ENCODE assay signal across 9 mouse cellular contexts in genomic region chr10:81299585-81300351, GRCm38 (mm10). TPM values are rescaled to one million over a fixed set of nuclear protein-coding genes. Genes with fewer than 3 reads are reported as not detected.
A peak's percentile ranks its signal among the peaks of the same experiment; 100 is the strongest.
DNase-seq lines count a peak whose midpoint lies in the region; ATAC-seq and TF ChIP-seq lines count a peak whose summit lies in the region.
"Had no signal": no experiment of that assay in that cellular context is flagged by ENCODE, and none has a peak within 500 bp of the region (broad histone marks: within the 10 kb centered on the region; RNA-seq: fewer than 3 reads in every experiment).

No protein-coding gene starts in this region.

- in situ Hi-C loops in CH12.LX (cut with MboI; ENCODE audit: low pct_ligation_motif_present, low pct_unique_long_range_greater_than_20kb, low sequenced_read_pairs) = no loop called here

- no peak for TF ChIP-seq EP300 in CH12.LX (IDR thresholded peaks at IDR 0.05; ENCODE audit: low read length)

- H3K79me2 ChIP-seq in CH12.LX (replicated peaks; ENCODE audit: control insufficient read depth, extremely low read depth, insufficient read depth, poor library complexity, severe bottlenecking) = peaks cover 65% of the 10 kb centered on the region

- no peak for ATAC-seq in heart, embryonic 12.5 days (ENCODE audit: insufficient number of reproducible peaks, low FRiP score)
- no peak for ATAC-seq in embryonic facial prominence, embryonic 14.5 days (ENCODE audit: low read depth)
- no peak for ATAC-seq in forebrain, embryonic 11.5 days (replicated peaks; ENCODE audit: low FRiP score)

- no peak for TF ChIP-seq RAD21 in CH12.LX (IDR thresholded peaks at IDR 0.05; ENCODE audit: low read depth, low read length)

- intact Hi-C loops in heart, postnatal 36 days (cut with DNase I) = no loop called here
- intact Hi-C loops in gastrocnemius, postnatal 14 days (cut with DNase I; ENCODE audit: low total_unique reads) = no loop called here

- no peaks in the 10 kb centered on the region for H3K9me3 ChIP-seq in heart, embryonic 12.5 days (replicated peaks)
- H3K9me3 ChIP-seq in CH12.LX (replicated peaks; ENCODE audit: low read length) = no peaks in the 10 kb centered on the region
- H3K9me3 ChIP-seq in embryonic facial prominence, embryonic 14.5 days (ENCODE audit: control insufficient read depth, low read length) = no peaks in the 10 kb centered on the region
- H3K9me3 ChIP-seq in forebrain, embryonic 11.5 days (ENCODE audit: control insufficient read depth, low read length) = no peaks in the 10 kb centered on the region

- no peak for TF ChIP-seq POLR2A in CH12.LX (IDR thresholded peaks at IDR 0.05; ENCODE audit: low read depth, low read length)

- H3K27me3 ChIP-seq in heart, embryonic 12.5 days (replicated peaks) = no peaks in the 10 kb centered on the region
- H3K27me3 ChIP-seq in CH12.LX (replicated peaks) = no peaks in the 10 kb centered on the region
- H3K27me3 ChIP-seq in embryonic facial prominence, embryonic 14.5 days (replicated peaks; ENCODE audit: control insufficient read depth, insufficient read depth, low read length) = no peaks in the 10 kb centered on the region
- no peaks in the 10 kb centered on the region for H3K27me3 ChIP-seq in forebrain, embryonic 11.5 days (ENCODE audit: control insufficient read depth, insufficient read depth, low read length)

- dilution Hi-C loops in CH12.LX (cut with MboI; ENCODE audit: extremely low pct_ligation_motif_present, extremely low pct_unique_long_range_greater_than_20kb, low sequenced_read_pairs) = no loop called here

- WGBS in heart, embryonic 12.5 days = 79% methylated on average over 14 of the region's 14 CpGs
- 81% methylated on average over 11 of the region's 14 CpGs for WGBS in embryonic facial prominence, embryonic 14.5 days
- WGBS in forebrain, embryonic 11.5 days = 92% methylated on average over 14 of the region's 14 CpGs

- TF ChIP-seq CTCF in CH12.LX (conservative IDR thresholded peaks at IDR 0.05 in 1 of 2, IDR thresholded peaks at IDR 0.05 in 1 of 2; ENCODE audit: low read depth in 2 of 2, low read length in 2 of 2) = no peak

- no peak overlapping the region for H3K4me3 ChIP-seq in heart, embryonic 12.5 days
- no peak overlapping the region for H3K4me3 ChIP-seq in CH12.LX (replicated peaks in 1 of 3; ENCODE audit: low read depth in 2 of 3, low read length in 2 of 3, poor library complexity in 1 of 3)
- no peak overlapping the region for H3K4me3 ChIP-seq in embryonic facial prominence, embryonic 14.5 days (ENCODE audit: low read depth, low read length)
- H3K4me3 ChIP-seq in forebrain, embryonic 11.5 days (ENCODE audit: low read depth, low read length) = no peak overlapping the region
- H3K4me3 ChIP-seq: erythroblast, embryonic 14.5 days had no signal

- DNase-seq in heart, postnatal 36 days = no peak
- DNase-seq in CH12.LX (ENCODE audit: extremely low read depth) = no peak
- no peak for DNase-seq in embryonic facial prominence, embryonic 14.5 days (ENCODE audit: low spot score)
- DNase-seq in kidney, postnatal 25 days = peak; percentile 76 to 90
- DNase-seq in MN1 (ENCODE audit: low spot score) = no peak
- DNase-seq in gastrocnemius, postnatal 14 days = no peak
- DNase-seq in forebrain, embryonic 11.5 days (ENCODE audit: low spot score) = no peak

- H3K4me1 ChIP-seq in heart, embryonic 12.5 days (replicated peaks) = peaks cover 86% of the 10 kb centered on the region
- H3K4me1 ChIP-seq in CH12.LX (ENCODE audit: control insufficient read depth in 1 of 2, insufficient read depth in 2 of 2) = peaks cover 78 to 98% of the 10 kb centered on the region in 2 experiments
- peaks cover 6% of the 10 kb centered on the region; the same call in 1 of the 2 replicates for H3K4me1 ChIP-seq in embryonic facial prominence, embryonic 14.5 days (ENCODE audit: control insufficient read depth, insufficient read depth, low read length)
- H3K4me1 ChIP-seq in forebrain, embryonic 11.5 days (replicated peaks; ENCODE audit: control insufficient read depth, insufficient read depth, low read length) = peaks cover 4% of the 10 kb centered on the region; the same call in 1 of the 2 replicates

- H3K9ac ChIP-seq in heart, embryonic 12.5 days = peak overlapping the region; percentile 43
- H3K9ac ChIP-seq in CH12.LX (ENCODE audit: insufficient read depth, low read depth) = no peak overlapping the region
- H3K9ac ChIP-seq in embryonic facial prominence, embryonic 14.5 days (ENCODE audit: low read depth, low read length) = peak overlapping the region; percentile 30; the same call in 1 of the 2 replicates
- H3K9ac ChIP-seq in forebrain, embryonic 11.5 days (ENCODE audit: low read length) = no peak overlapping the region

- no peaks in the 10 kb centered on the region for H3K36me3 ChIP-seq in heart, embryonic 12.5 days
- H3K36me3 ChIP-seq in CH12.LX (replicated peaks in 1 of 2; ENCODE audit: control insufficient read depth in 1 of 2, insufficient read depth in 1 of 2, low read length in 1 of 2) = peaks cover 0 to 28% of the 10 kb centered on the region in 2 experiments
- H3K36me3 ChIP-seq in embryonic facial prominence, embryonic 14.5 days (ENCODE audit: control insufficient read depth, insufficient read depth, low read length) = 0 out of 2 replicates have a peak, but pooled peaks cover 10% of the 10 kb centered on the region
- H3K36me3 ChIP-seq in forebrain, embryonic 11.5 days (ENCODE audit: control insufficient read depth, insufficient read depth, low read length) = no peaks in the 10 kb centered on the region

- peak overlapping the region; percentile 44; the same call in 1 of the 2 replicates for H3K27ac ChIP-seq in heart, embryonic 12.5 days (ENCODE audit: poor library complexity, severe bottlenecking)
- peak overlapping the region; percentile 87 for H3K27ac ChIP-seq in CH12.LX (ENCODE audit: insufficient read depth, low read depth)
- no peak overlapping the region for H3K27ac ChIP-seq in embryonic facial prominence, embryonic 14.5 days (replicated peaks; ENCODE audit: low read depth, low read length)
- no peak overlapping the region for H3K27ac ChIP-seq in forebrain, embryonic 11.5 days (ENCODE audit: low read depth, low read length)

- H3K4me2 ChIP-seq in heart, embryonic 12.5 days = no peak overlapping the region
- no peak overlapping the region for H3K4me2 ChIP-seq in CH12.LX (ENCODE audit: insufficient read depth, low read depth, poor library complexity, severe bottlenecking)
- no peak overlapping the region for H3K4me2 ChIP-seq in embryonic facial prominence, embryonic 14.5 days (ENCODE audit: low read depth, low read length)
- no peak overlapping the region for H3K4me2 ChIP-seq in forebrain, embryonic 11.5 days (ENCODE audit: low read depth, low read length, severe bottlenecking)

TF ChIP-seq in CH12.LX, 34 proteins besides CTCF, POLR2A, EP300 and RAD21 (continues in another document):
- no peak for TF ChIP-seq POLR2AphosphoS2 (IDR thresholded peaks at IDR 0.05; ENCODE audit: low read depth, low read length)

RNA-seq across cellular contexts. Expression of gene Pip5k1c, which starts 7.0 kb away (rescaled TPM):
- polyA plus RNA-seq in heart, embryonic 12.5 days (2016; fragmentation: Nextera tagmentation; extraction: Ambion mirVana) = 41.1 and 43.4 TPM in 2 replicates
- 10 to 100 TPM; 31.5 to 33.3 TPM for total RNA-seq in heart, postnatal 36 days (2021)
- total RNA-seq in CH12.LX (2012; rRNA removed) (12.6 and 17.9 TPM in 2 replicates), CH12.LX (2014; rRNA removed) (11.4 and 11.7 TPM in 2 replicates)
- polyA plus RNA-seq in CH12.LX (2012; ENCODE audit: insufficient read length, low read depth) = 46.7 and 51.4 TPM in 2 replicates
- 48.4 and 56.3 TPM in 2 replicates for polyA plus RNA-seq in embryonic facial prominence, embryonic 14.5 days (2014; fragmentation: Nextera tagmentation; extraction: Ambion mirVana)
- total RNA-seq in gastrocnemius, postnatal 14 days (2021) = 10 to 100 TPM; 18.5 to 22.8 TPM
- polyA plus RNA-seq in forebrain, embryonic 11.5 days (2014; fragmentation: Nextera tagmentation; extraction: Ambion mirVana) = 74.1 and 74.9 TPM in 2 replicates

RNA-seq across cellular contexts. Expression of gene Tjp3, which starts 8.4 kb away (rescaled TPM):
- 1.7 and 2.3 TPM in 2 replicates for polyA plus RNA-seq in heart, embryonic 12.5 days (2016; fragmentation: Nextera tagmentation; extraction: Ambion mirVana)
- total RNA-seq in heart, postnatal 36 days (2021) = under 1 TPM in 1 of 2 experiments, not detected in 1; 0.19 TPM
- total RNA-seq in CH12.LX (2012; rRNA removed) (4.8 and 7.2 TPM in 2 replicates), CH12.LX (2014; rRNA removed) (0.42 TPM in 1 of 2 replicates, not detected in the other)
- polyA plus RNA-seq in CH12.LX (2012; ENCODE audit: insufficient read length, low read depth) = 0.76 and 0.97 TPM in 2 replicates
- 8.1 and 9.9 TPM in 2 replicates for polyA plus RNA-seq in embryonic facial prominence, embryonic 14.5 days (2014; fragmentation: Nextera tagmentation; extraction: Ambion mirVana)
- total RNA-seq in gastrocnemius, postnatal 14 days (2021) = not detected
- polyA plus RNA-seq in forebrain, embryonic 11.5 days (2014; fragmentation: Nextera tagmentation; extraction: Ambion mirVana) = 10.1 and 11.9 TPM in 2 replicates

RNA-seq across cellular contexts. Expression of gene Cactin, which starts 21.1 kb away (rescaled TPM):
- 37.3 and 40.3 TPM in 2 replicates for polyA plus RNA-seq in heart, embryonic 12.5 days (2016; fragmentation: Nextera tagmentation; extraction: Ambion mirVana)
- 10 to 100 TPM; 13.2 to 17.4 TPM for total RNA-seq in heart, postnatal 36 days (2021)
- total RNA-seq in CH12.LX (2012; rRNA removed) = 34.6 and 39.7 TPM in 2 replicates
- 19.9 and 21.4 TPM in 2 replicates for total RNA-seq in CH12.LX (2014; rRNA removed)
- polyA plus RNA-seq in CH12.LX (2012; ENCODE audit: insufficient read length, low read depth) = 39.3 and 39.5 TPM in 2 replicates
- 27.0 and 27.5 TPM in 2 replicates for polyA plus RNA-seq in embryonic facial prominence, embryonic 14.5 days (2014; fragmentation: Nextera tagmentation; extraction: Ambion mirVana)
- total RNA-seq in gastrocnemius, postnatal 14 days (2021) = 1 to 10 TPM; 7.7 to 10.0 TPM
- polyA plus RNA-seq in forebrain, embryonic 11.5 days (2014; fragmentation: Nextera tagmentation; extraction: Ambion mirVana) = 51.2 and 53.2 TPM in 2 replicates

RNA-seq across cellular contexts. Expression of gene Tbxa2r, which starts 28.8 kb away (rescaled TPM):
- 13.4 TPM in 2 replicates for polyA plus RNA-seq in heart, embryonic 12.5 days (2016; fragmentation: Nextera tagmentation; extraction: Ambion mirVana)
- total RNA-seq in heart, postnatal 36 days (2021) = 1 to 10 TPM; 5.0 to 5.4 TPM
- total RNA-seq in CH12.LX (2012; rRNA removed) (0.13 and 0.21 TPM in 2 replicates), CH12.LX (2014; rRNA removed) (0.12 TPM in 1 of 2 replicates, not detected in the other)
- polyA plus RNA-seq in CH12.LX (2012; ENCODE audit: insufficient read length, low read depth) = 0.23 and 0.30 TPM in 2 replicates
- 6.7 and 8.7 TPM in 2 replicates for polyA plus RNA-seq in embryonic facial prominence, embryonic 14.5 days (2014; fragmentation: Nextera tagmentation; extraction: Ambion mirVana)
- total RNA-seq in gastrocnemius, postnatal 14 days (2021) = 1 to 10 TPM; 1.5 to 2.2 TPM
- polyA plus RNA-seq in forebrain, embryonic 11.5 days (2014; fragmentation: Nextera tagmentation; extraction: Ambion mirVana) = 1.9 and 2.6 TPM in 2 replicates

RNA-seq across cellular contexts. Expression of gene Apba3, which starts 33.0 kb away (rescaled TPM):
- 43.3 and 46.1 TPM in 2 replicates for polyA plus RNA-seq in heart, embryonic 12.5 days (2016; fragmentation: Nextera tagmentation; extraction: Ambion mirVana)
- 100 to 1,000 TPM; 102 to 108 TPM for total RNA-seq in heart, postnatal 36 days (2021)
- total RNA-seq in CH12.LX (2012; rRNA removed) (104 and 149 TPM in 2 replicates), CH12.LX (2014; rRNA removed) (40.2 and 43.4 TPM in 2 replicates)
- 43.2 and 47.4 TPM in 2 replicates for polyA plus RNA-seq in CH12.LX (2012; ENCODE audit: insufficient read length, low read depth)
- 56.0 and 61.4 TPM in 2 replicates for polyA plus RNA-seq in embryonic facial prominence, embryonic 14.5 days (2014; fragmentation: Nextera tagmentation; extraction: Ambion mirVana)
- total RNA-seq in gastrocnemius, postnatal 14 days (2021) = 10 to 100 TPM; 62.8 to 71.1 TPM
- 36.2 and 42.0 TPM in 2 replicates for polyA plus RNA-seq in forebrain, embryonic 11.5 days (2014; fragmentation: Nextera tagmentation; extraction: Ambion mirVana)

Comparison
In these comparisons a context has a peak if more than half of its experiments do, and no peak if none do; other contexts are left out.
1. H3K27ac ChIP-seq: peak in heart, embryonic 12.5 days (single experiment) and CH12.LX (single experiment); none in embryonic facial prominence, embryonic 14.5 days (single experiment) and forebrain, embryonic 11.5 days (single experiment).
2. H3K9ac ChIP-seq: peak in heart, embryonic 12.5 days (single experiment) and embryonic facial prominence, embryonic 14.5 days (single experiment); none in CH12.LX (single experiment) and forebrain, embryonic 11.5 days (single experiment).
3. DNase-seq: peak in kidney, postnatal 25 days (2 of 2); none in heart, postnatal 36 days (0 of 2), CH12.LX (single experiment), embryonic facial prominence, embryonic 14.5 days (single experiment), MN1 (single experiment), gastrocnemius, postnatal 14 days (single experiment) and forebrain, embryonic 11.5 days (single experiment).